Mouse (Mus musculus) bone marrow macrophage, adult 2 months (primary cell): ENCODE results near the gene Hcst.

Experiments
- CTCF ChIP-seq: IDR thresholded peaks from 2 replicates; pipeline ENCODE4 v1.5.1; 2012; ENCODE audit warnings: low read depth, mild to moderate bottlenecking, low read length, moderate library complexity
- POLR2A ChIP-seq: IDR thresholded peaks from 2 replicates; pipeline ENCODE4 v1.6.1; 2012; ENCODE audit warnings: mild to moderate bottlenecking, low read depth, low read length, borderline replicate concordance

- TF ChIP-seq CTCF = no peak
- no peak for TF ChIP-seq POLR2A
Observed at GRCm38 (mm10) chr7:30380061-30380460, 39.6 kb downstream of the Hcst start.
